Mouse (Mus musculus): ENCODE measurements around the gene Lamb3.

- TF ChIP-seq CTCF (conservative IDR thresholded peaks at IDR 0.05; ENCODE audit: insufficient read depth, insufficient read length, low read depth, low read length): no peak
- no peak for TF ChIP-seq POLR2A (IDR thresholded peaks at IDR 0.05; ENCODE audit: low read depth, low read length)
Observed at GRCm38 (mm10) chr1:193327216-193327615, 119.7 kb downstream of the Lamb3 start.
